In the genomic region with DNA sequence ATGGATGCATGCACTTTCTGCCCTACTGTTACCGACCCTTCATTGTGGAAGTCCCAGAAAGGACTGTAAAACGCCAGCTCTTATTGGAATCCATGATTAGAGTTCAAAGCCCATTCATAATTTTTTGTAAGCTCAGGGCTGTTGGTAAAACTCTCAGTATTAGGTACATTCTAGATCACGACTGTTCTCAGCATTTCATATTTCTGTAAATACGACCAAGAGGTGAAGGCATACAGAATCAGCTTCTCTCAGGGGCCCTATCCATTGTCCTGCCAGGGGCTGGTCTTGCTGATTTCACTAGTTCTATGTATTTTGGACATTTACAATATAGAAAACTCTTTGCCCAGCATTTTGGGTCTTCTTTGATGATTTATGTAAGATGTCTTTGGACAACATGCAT, we compare ENCODE assay signal across 8 mouse cellular contexts. TPM values are rescaled to one million over a fixed set of nuclear protein-coding genes. Genes with fewer than 3 reads are reported as not detected.
DNase-seq lines count a peak whose midpoint lies in the region; ATAC-seq and TF ChIP-seq lines count a peak whose summit lies in the region.

No protein-coding gene starts in this region.

- no peak for TF ChIP-seq POLR2A in spleen, adult 2 months (IDR thresholded peaks at IDR 0.05; ENCODE audit: low read depth, low read length)

- ATAC-seq in frontal cortex, adult (ENCODE audit: low TSS enrichment) = peak; percentile 44; the same call in 1 of the 2 replicates
- ATAC-seq in liver, embryonic 11.5 days (replicated peaks; ENCODE audit: low FRiP score) = 0 out of 2 replicates have a peak, but pooled peaks have one; percentile 2
- ATAC-seq in stomach, postnatal 0 days (ENCODE audit: low FRiP score, low TSS enrichment) = no peak

- peak overlapping the region; percentile 73 for H3K4me2 ChIP-seq in liver, embryonic 11.5 days
- H3K4me2 ChIP-seq in stomach, postnatal 0 days (replicated peaks; ENCODE audit: low read depth) = peak overlapping the region; percentile 69

- H3K27ac ChIP-seq in spleen, adult 2 months (ENCODE audit: insufficient read depth, low read length) = no peak overlapping the region
- H3K27ac ChIP-seq in liver, embryonic 11.5 days (ENCODE audit: low read depth, low read length) = no peak overlapping the region
- no peak overlapping the region for H3K27ac ChIP-seq in stomach, postnatal 0 days (replicated peaks)

- peak overlapping the region; percentile 92; the same call in 1 of the 2 replicates for H3K9ac ChIP-seq in liver, embryonic 11.5 days (ENCODE audit: low read depth, low read length)
- H3K9ac ChIP-seq in stomach, postnatal 0 days (ENCODE audit: low read length) = peak overlapping the region; percentile 94

- H3K4me3 ChIP-seq in spleen, adult 2 months (ENCODE audit: extremely low read depth, insufficient read depth, insufficient read length) = peak overlapping the region; percentile 99
- H3K4me3 ChIP-seq in liver, embryonic 11.5 days (ENCODE audit: low read depth, low read length) = peak overlapping the region; percentile 79
- H3K4me3 ChIP-seq in stomach, postnatal 0 days (ENCODE audit: low read depth, low read length) = peak overlapping the region; percentile 90

- TF ChIP-seq CTCF in spleen, adult 2 months (IDR thresholded peaks at IDR 0.05; ENCODE audit: extremely low read depth, insufficient read depth, insufficient read length, insufficient replicate concordance) = no peak
- TF ChIP-seq CTCF in stomach, postnatal 0 days (IDR thresholded peaks at IDR 0.05; ENCODE audit: low read depth) = no peak

- no peak for TF ChIP-seq EP300 in stomach, postnatal 0 days (optimal IDR thresholded peaks at IDR 0.05)

- peaks cover 2% of the 10 kb centered on the region for H3K4me1 ChIP-seq in spleen, adult 2 months (ENCODE audit: control insufficient read depth, insufficient read depth, insufficient read length)
- H3K4me1 ChIP-seq in liver, embryonic 11.5 days (replicated peaks; ENCODE audit: control insufficient read depth, insufficient read depth, low read length) = peaks cover 7% of the 10 kb centered on the region; the same call in 1 of the 2 replicates
- H3K4me1 ChIP-seq in stomach, postnatal 0 days (replicated peaks; ENCODE audit: control insufficient read depth, insufficient read depth) = no peaks in the 10 kb centered on the region

- WGBS in spleen, adult 2 months = 45% methylated on average over 4 of the region's 4 CpGs
- WGBS in liver, embryonic 11.5 days = 30% methylated on average over 4 of the region's 4 CpGs
- WGBS in stomach, postnatal 0 days = 24% methylated on average over 4 of the region's 4 CpGs

- H3K36me3 ChIP-seq in spleen, adult 2 months (ENCODE audit: control insufficient read depth, insufficient read depth, low read length) = no peaks in the 10 kb centered on the region
- peaks cover 3% of the 10 kb centered on the region; the same call in 1 of the 2 replicates for H3K36me3 ChIP-seq in liver, embryonic 11.5 days (ENCODE audit: control insufficient read depth, insufficient read depth, low read length)
- no peaks in the 10 kb centered on the region for H3K36me3 ChIP-seq in stomach, postnatal 0 days (ENCODE audit: control insufficient read depth, insufficient read depth, low read length)

- DNase-seq in frontal cortex, postnatal 25 days (ENCODE audit: low spot score in 2 of 2) = no peak
- DNase-seq in spleen, adult 2 months (ENCODE audit: low read depth in 1 of 2, low spot score in 2 of 2) = no peak
- DNase-seq in spleen, adult 18-20 months = no peak
- DNase-seq in liver, embryonic 11.5 days (ENCODE audit: low spot score) = no peak
- DNase-seq in stomach, postnatal 0 days (ENCODE audit: low spot score) = no peak
- no peak for DNase-seq in retina, embryonic 14.5 days (ENCODE audit: low spot score)
- no peak for DNase-seq in thymus, postnatal 0 days (ENCODE audit: low spot score)

- H3K9me3 ChIP-seq in liver, embryonic 11.5 days (ENCODE audit: control insufficient read depth, low read length) = no peaks in the 10 kb centered on the region
- H3K9me3 ChIP-seq in stomach, postnatal 0 days (ENCODE audit: control insufficient read depth, low read length) = no peaks in the 10 kb centered on the region

- H3K27me3 ChIP-seq in spleen, adult 2 months (ENCODE audit: control insufficient read depth, insufficient read depth, low read length) = no peaks in the 10 kb centered on the region
- no peaks in the 10 kb centered on the region for H3K27me3 ChIP-seq in liver, embryonic 11.5 days (replicated peaks; ENCODE audit: control insufficient read depth, insufficient read depth, low read length)
- H3K27me3 ChIP-seq in stomach, postnatal 0 days (ENCODE audit: control insufficient read depth, insufficient read depth, low read length) = no peaks in the 10 kb centered on the region

RNA-seq across cellular contexts. Expression of gene Zfp770, which starts 0.3 kb away (rescaled TPM):
- 0.63 and 0.88 TPM in 2 replicates for polyA plus RNA-seq in spleen, adult 2 months (2012; rRNA removed)
- 4.4 and 4.9 TPM in 2 replicates for polyA plus RNA-seq in liver, embryonic 11.5 days (2014; fragmentation: Nextera tagmentation; extraction: Ambion mirVana)
- polyA plus RNA-seq in stomach, postnatal 0 days (2015; fragmentation: Nextera tagmentation; extraction: Ambion mirVana) = 1.8 and 2.0 TPM in 2 replicates
- polyA plus RNA-seq in thymus, postnatal 0 days (2015; fragmentation: Nextera tagmentation; extraction: Ambion mirVana) = 7.5 TPM in 2 replicates

RNA-seq across cellular contexts. Expression of gene Aqr, which starts 14.8 kb away (rescaled TPM):
- 16.0 and 17.4 TPM in 2 replicates for polyA plus RNA-seq in spleen, adult 2 months (2012; rRNA removed)
- 57.0 and 61.2 TPM in 2 replicates for polyA plus RNA-seq in liver, embryonic 11.5 days (2014; fragmentation: Nextera tagmentation; extraction: Ambion mirVana)
- polyA plus RNA-seq in stomach, postnatal 0 days (2015; fragmentation: Nextera tagmentation; extraction: Ambion mirVana) = 21.4 TPM in 2 replicates
- polyA plus RNA-seq in thymus, postnatal 0 days (2015; fragmentation: Nextera tagmentation; extraction: Ambion mirVana) = 53.7 and 56.7 TPM in 2 replicates
